Mouse (Mus musculus): ENCODE data around the gene Nim1k.

GRCm38 (mm10) chr13:119791580-119792135 is 36.0 kb upstream of the Nim1k start:
- no peak for TF ChIP-seq CTCF (IDR thresholded peaks at IDR 0.05; ENCODE audit: low read depth, low read length)
- TF ChIP-seq EP300 (IDR thresholded peaks at IDR 0.05; ENCODE audit: insufficient read depth, low read depth, low read length): no peak
- no peak for TF ChIP-seq POLR2A (IDR thresholded peaks at IDR 0.05; ENCODE audit: insufficient read depth, low read length)
